Mouse (Mus musculus): ENCODE measurements around the gene Olfr432. TPM values are rescaled to one million over a fixed set of nuclear protein-coding genes. Genes with fewer than 3 reads are reported as not detected.
"Not testable (repeated sequence)": the region's sequence is repeated elsewhere in the genome, so short reads cannot be mapped to it uniquely, and the experiment has no call there.

Gene Olfr432
- total RNA-seq (2015; ENCODE audit: low replicate concordance), result not detected in 2 replicates
- total RNA-seq (2017; ENCODE audit: low replicate concordance), result not detected in 2 replicates

GRCm38 (mm10) chr1:174048893-174049292 is at the start of gene Olfr432:
TSS of gene Olfr432 (plus strand) at chr1:174049205.
- no peak for ATAC-seq (replicated peaks; ENCODE audit: low FRiP score, poor library complexity, severe bottlenecking)

GRCm38 (mm10) chr1:174004352-174005109 is 44.5 kb upstream of the Olfr432 start:
- not testable (repeated sequence) for ATAC-seq (replicated peaks; ENCODE audit: low FRiP score, poor library complexity, severe bottlenecking)

GRCm38 (mm10) chr1:174007050-174007449 is 42.0 kb upstream of the Olfr432 start:
- not testable (repeated sequence) for ATAC-seq (replicated peaks; ENCODE audit: low FRiP score, poor library complexity, severe bottlenecking)

- no peak for ATAC-seq (replicated peaks; ENCODE audit: low FRiP score, poor library complexity, severe bottlenecking)
Observed at GRCm38 (mm10) chr1:174031698-174032097, 17.3 kb upstream of the Olfr432 start, which contains the start of gene Ifi205. TSS of gene Ifi205 (minus strand) at chr1:174031810.

- ATAC-seq (replicated peaks; ENCODE audit: low FRiP score, poor library complexity, severe bottlenecking), result no peak
Observed at GRCm38 (mm10) chr1:174035841-174036240, 13.2 kb upstream of the Olfr432 start.

GRCm38 (mm10) chr1:174038480-174038879 is 10.5 kb upstream of the Olfr432 start:
- ATAC-seq (replicated peaks; ENCODE audit: low FRiP score, poor library complexity, severe bottlenecking), result no peak

- no peak for ATAC-seq (replicated peaks; ENCODE audit: low FRiP score, poor library complexity, severe bottlenecking)
Observed at GRCm38 (mm10) chr1:174040523-174041177, 8.4 kb upstream of the Olfr432 start, which contains the start of gene Olfr433. TSS of gene Olfr433 (plus strand) at chr1:174040705.

- ATAC-seq (replicated peaks; ENCODE audit: low FRiP score, poor library complexity, severe bottlenecking), result peak; percentile 40; the same call in 1 of the 2 replicates
Observed at GRCm38 (mm10) chr1:174042091-174042884, 6.7 kb upstream of the Olfr432 start.

GRCm38 (mm10) chr1:174044431-174044830 is 4.6 kb upstream of the Olfr432 start:
- ATAC-seq (replicated peaks; ENCODE audit: low FRiP score, poor library complexity, severe bottlenecking), result no peak

- ATAC-seq (replicated peaks; ENCODE audit: low FRiP score, poor library complexity, severe bottlenecking), result not testable (repeated sequence)
Observed at GRCm38 (mm10) chr1:174048227-174048626, 778 bp upstream of the Olfr432 start.

GRCm38 (mm10) chr1:174049357-174049756 is 352 bp downstream of the Olfr432 start:
- ATAC-seq (replicated peaks; ENCODE audit: low FRiP score, poor library complexity, severe bottlenecking), result not testable (repeated sequence)

GRCm38 (mm10) chr1:174050532-174050931 is 1.5 kb downstream of the Olfr432 start:
- ATAC-seq (replicated peaks; ENCODE audit: low FRiP score, poor library complexity, severe bottlenecking), result no peak

- no peak for ATAC-seq (replicated peaks; ENCODE audit: low FRiP score, poor library complexity, severe bottlenecking)
Observed at GRCm38 (mm10) chr1:174051515-174051914, 2.5 kb downstream of the Olfr432 start.

GRCm38 (mm10) chr1:174051931-174052536 is 3.0 kb downstream of the Olfr432 start:
- ATAC-seq (replicated peaks; ENCODE audit: low FRiP score, poor library complexity, severe bottlenecking), result 0 out of 2 replicates have a peak, but pooled peaks have one; percentile 25

GRCm38 (mm10) chr1:174052981-174053380 is 4.0 kb downstream of the Olfr432 start:
- no peak for ATAC-seq (replicated peaks; ENCODE audit: low FRiP score, poor library complexity, severe bottlenecking)

- no peak for ATAC-seq (replicated peaks; ENCODE audit: low FRiP score, poor library complexity, severe bottlenecking)
Observed at GRCm38 (mm10) chr1:174055248-174055647, 6.2 kb downstream of the Olfr432 start.

GRCm38 (mm10) chr1:174066305-174066704 is 17.3 kb downstream of the Olfr432 start, which contains the start of gene Olfr430:
TSS of gene Olfr430 (plus strand) at chr1:174066605.
- ATAC-seq (replicated peaks; ENCODE audit: low FRiP score, poor library complexity, severe bottlenecking), result no peak

GRCm38 (mm10) chr1:174084031-174084430 is 35.0 kb downstream of the Olfr432 start, which contains the start of gene Olfr429:
TSS of gene Olfr429 (plus strand) at chr1:174084331.
- no peak for ATAC-seq (replicated peaks; ENCODE audit: low FRiP score, poor library complexity, severe bottlenecking)

- 0 out of 2 replicates have a peak, but pooled peaks have one; percentile 43 for ATAC-seq (replicated peaks; ENCODE audit: low FRiP score, poor library complexity, severe bottlenecking)
Observed at GRCm38 (mm10) chr1:174096591-174096990, 47.6 kb downstream of the Olfr432 start, which contains the start of gene Olfr427. TSS of gene Olfr427 (plus strand) at chr1:174096891.
